Mouse (Mus musculus): Measurements from ENCODE around the gene Nrp1. TPM values are rescaled to one million over a fixed set of nuclear protein-coding genes. Genes with fewer than 3 reads are reported as not detected.

Gene Nrp1
- polyA plus RNA-seq, 1 experiment from 2014 or later, result 138 TPM

DNA sequence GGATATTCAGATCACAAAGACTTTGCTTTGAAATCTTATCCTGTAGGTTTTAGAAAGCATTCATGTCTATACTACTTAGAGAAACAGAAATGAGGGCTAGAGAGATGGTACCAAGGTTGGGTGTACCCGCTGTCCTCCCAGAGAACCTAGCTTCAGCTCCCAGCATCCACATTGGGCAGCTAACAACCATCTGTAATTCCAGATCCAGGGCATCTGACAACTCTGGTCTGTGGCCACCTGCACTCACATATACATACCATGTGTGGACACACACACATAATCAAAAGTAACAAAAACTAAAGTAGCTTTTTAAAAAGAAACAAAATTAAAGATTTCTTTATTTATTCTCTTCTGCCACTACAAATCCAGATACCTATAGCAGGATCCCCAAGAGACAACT is 3.3 kb upstream of the Nrp1 start:
- Histone ChIP-seq H3K4me3 (no peak overlapping the region), H3K27me3 (no peaks in the 10 kb centered on the region), H3K9ac (no peak overlapping the region), H3K36me3 (no peaks in the 10 kb centered on the region), H3K9me3 (replicated peaks) (no peaks in the 10 kb centered on the region), H3K27ac (no peak overlapping the region), H3K4me2 (no peak overlapping the region), H3K4me1 (replicated peaks) (peaks cover 17% of the 10 kb centered on the region)
- WGBS, result 97% methylated on average over 1 of the region's 1 CpGs
- ATAC-seq (replicated peaks; ENCODE audit: insufficient number of reproducible peaks, insufficient read depth, low FRiP score, low read depth), result no peak

GRCm38 (mm10) chr8:128356170-128356569 is 2.2 kb upstream of the Nrp1 start:
- Histone ChIP-seq H3K36me3 (no peaks in the 10 kb centered on the region), H3K4me3 (peak overlapping the region; percentile 98), H3K9me3 (replicated peaks) (no peaks in the 10 kb centered on the region), H3K27ac (peak overlapping the region; percentile 99), H3K4me2 (peak overlapping the region; percentile 92), H3K27me3 (no peaks in the 10 kb centered on the region), H3K4me1 (replicated peaks) (peaks cover 17% of the 10 kb centered on the region), H3K9ac (0 out of 2 replicates have a peak overlapping the region, but pooled peaks have one; percentile 98)
- no peak for ATAC-seq (replicated peaks; ENCODE audit: insufficient number of reproducible peaks, insufficient read depth, low FRiP score, low read depth)
- WGBS, result 29% methylated on average over 5 of the region's 5 CpGs

GRCm38 (mm10) chr8:128356796-128357539 is 1.4 kb upstream of the Nrp1 start:
- H3K4me3 ChIP-seq, result peak overlapping the region; percentile 98
- H3K36me3 ChIP-seq, result no peaks in the 10 kb centered on the region
- peak overlapping the region; percentile 98 for H3K9ac ChIP-seq
- 2% methylated on average over 44 of the region's 49 CpGs for WGBS
- peak; percentile 81 for ATAC-seq (replicated peaks; ENCODE audit: insufficient number of reproducible peaks, insufficient read depth, low FRiP score, low read depth)
- no peaks in the 10 kb centered on the region for H3K27me3 ChIP-seq
- H3K4me1 ChIP-seq (replicated peaks), result peaks cover 19% of the 10 kb centered on the region
- peak overlapping the region; percentile 99 for H3K27ac ChIP-seq
- H3K9me3 ChIP-seq (replicated peaks), result no peaks in the 10 kb centered on the region
- H3K4me2 ChIP-seq, result peak overlapping the region; percentile 92

DNA sequence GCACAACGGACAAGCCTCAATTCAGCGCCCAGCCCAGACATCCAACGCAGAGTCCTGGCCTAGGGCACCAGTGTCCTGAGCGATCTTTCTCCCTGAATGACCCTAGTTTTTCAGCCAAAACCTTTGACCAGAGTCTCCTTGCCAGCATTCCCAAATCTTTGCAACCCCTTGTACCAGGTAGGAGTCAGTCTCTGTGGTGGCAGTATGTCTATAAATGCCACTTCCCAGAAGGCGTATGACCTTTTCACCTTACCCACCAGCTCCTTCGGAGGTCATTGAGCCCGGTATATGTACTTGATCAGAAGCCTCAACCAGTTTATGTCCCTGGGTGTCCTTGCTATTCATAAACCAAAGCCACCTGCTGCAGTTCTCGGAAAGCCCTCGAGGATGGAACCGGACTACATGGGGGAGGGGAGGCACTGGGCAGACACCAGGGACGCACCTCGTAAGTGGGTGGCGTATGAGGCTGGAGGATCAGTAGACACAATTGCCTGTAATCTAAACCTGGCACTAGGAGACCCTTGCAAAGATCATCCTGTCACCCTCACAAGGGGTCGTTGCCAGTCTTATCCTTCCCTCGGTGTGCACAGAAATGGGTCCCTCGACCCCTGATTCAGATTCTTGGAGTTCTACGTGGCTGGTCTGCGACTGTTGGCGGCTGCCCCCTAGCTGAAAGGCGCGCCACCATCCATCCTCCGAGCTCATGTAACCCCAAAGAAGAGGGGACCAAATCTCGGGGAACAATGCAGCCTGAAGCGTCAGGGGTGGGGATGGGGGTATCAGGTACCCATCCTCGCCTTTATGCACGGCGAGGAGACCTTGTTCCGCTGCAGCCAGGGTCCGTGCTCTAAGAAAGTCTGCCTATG is 631 bp upstream of the Nrp1 start:
- Histone ChIP-seq H3K36me3 (no peaks in the 10 kb centered on the region), H3K4me2 (peak overlapping the region; percentile 92), H3K4me1 (replicated peaks) (peaks cover 24% of the 10 kb centered on the region), H3K4me3 (peak overlapping the region; percentile 98), H3K27ac (peak overlapping the region; percentile 99), H3K27me3 (no peaks in the 10 kb centered on the region), H3K9me3 (replicated peaks) (no peaks in the 10 kb centered on the region), H3K9ac (peak overlapping the region; percentile 98)
- WGBS, result under 1% methylated on average over 29 of the region's 29 CpGs
- peak; percentile 27 for ATAC-seq (replicated peaks; ENCODE audit: insufficient number of reproducible peaks, insufficient read depth, low FRiP score, low read depth)

GRCm38 (mm10) chr8:128358756-128359520 is 534 bp downstream of the Nrp1 start:
- no peaks in the 10 kb centered on the region for H3K27me3 ChIP-seq
- H3K36me3 ChIP-seq, result no peaks in the 10 kb centered on the region
- WGBS, result under 1% methylated on average over 41 of the region's 41 CpGs
- H3K9ac ChIP-seq, result peak overlapping the region; percentile 98
- peak overlapping the region; percentile 92 for H3K4me2 ChIP-seq
- peaks cover 30% of the 10 kb centered on the region for H3K4me1 ChIP-seq (replicated peaks)
- peak; percentile 53 for ATAC-seq (replicated peaks; ENCODE audit: insufficient number of reproducible peaks, insufficient read depth, low FRiP score, low read depth)
- no peaks in the 10 kb centered on the region for H3K9me3 ChIP-seq (replicated peaks)
- peak overlapping the region; percentile 99 for H3K27ac ChIP-seq
- H3K4me3 ChIP-seq, result peak overlapping the region; percentile 98

- ATAC-seq (replicated peaks; ENCODE audit: insufficient number of reproducible peaks, insufficient read depth, low FRiP score, low read depth), result no peak
- peak overlapping the region; percentile 98 for H3K9ac ChIP-seq
- no peaks in the 10 kb centered on the region for H3K9me3 ChIP-seq (replicated peaks)
- H3K36me3 ChIP-seq, result 0 out of 2 replicates have a peak, but pooled peaks cover 4% of the 10 kb centered on the region
- H3K27ac ChIP-seq, result peak overlapping the region; percentile 99
- H3K27me3 ChIP-seq, result no peaks in the 10 kb centered on the region
- under 1% methylated on average over 40 of the region's 40 CpGs for WGBS
- peaks cover 36% of the 10 kb centered on the region for H3K4me1 ChIP-seq (replicated peaks)
- peak overlapping the region; percentile 98 for H3K4me3 ChIP-seq
- peak overlapping the region; percentile 92 for H3K4me2 ChIP-seq
Measured at GRCm38 (mm10) chr8:128359521-128360318, 1.3 kb downstream of the Nrp1 start.

- peaks cover 6% of the 10 kb centered on the region; the same call in 1 of the 2 replicates for H3K36me3 ChIP-seq
- H3K4me2 ChIP-seq, result peak overlapping the region; percentile 92
- H3K9me3 ChIP-seq (replicated peaks), result no peaks in the 10 kb centered on the region
- peaks cover 43% of the 10 kb centered on the region for H3K4me1 ChIP-seq (replicated peaks)
- peak overlapping the region; percentile 98 for H3K9ac ChIP-seq
- H3K4me3 ChIP-seq, result peak overlapping the region; percentile 98
- H3K27ac ChIP-seq, result peak overlapping the region; percentile 99
- no peaks in the 10 kb centered on the region for H3K27me3 ChIP-seq
- ATAC-seq (replicated peaks; ENCODE audit: insufficient number of reproducible peaks, insufficient read depth, low FRiP score, low read depth), result no peak
- WGBS, result 15% methylated on average over 5 of the region's 5 CpGs
Measured at GRCm38 (mm10) chr8:128361343-128361870, 3.0 kb downstream of the Nrp1 start.

DNA sequence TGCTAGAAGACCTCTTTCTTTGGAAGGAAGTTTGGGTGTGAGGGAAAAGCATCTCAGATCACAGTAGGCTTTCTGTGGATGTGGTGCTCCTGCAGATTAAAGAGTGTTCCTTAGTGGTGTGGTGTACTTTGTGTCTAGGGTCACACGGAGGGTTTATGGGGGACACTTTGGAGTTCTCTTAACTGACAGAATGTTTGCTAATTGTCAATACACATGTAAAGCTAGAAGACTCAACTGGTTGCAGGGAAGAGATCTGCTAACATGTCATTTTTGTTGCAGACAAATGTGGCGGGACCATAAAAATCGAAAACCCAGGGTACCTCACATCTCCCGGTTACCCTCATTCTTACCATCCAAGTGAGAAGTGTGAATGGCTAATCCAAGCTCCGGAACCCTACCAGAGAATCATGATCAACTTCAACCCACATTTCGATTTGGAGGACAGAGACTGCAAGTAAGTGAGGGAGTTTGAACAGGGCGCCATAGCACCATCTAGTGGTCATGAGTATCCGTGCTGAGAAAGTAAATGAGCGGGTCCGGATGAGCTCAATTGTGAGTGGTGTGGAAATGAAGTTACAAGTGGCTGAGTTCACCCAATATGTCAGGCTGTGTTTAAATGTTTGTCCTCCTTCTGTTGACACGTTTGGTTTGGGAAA is 4.7 kb downstream of the Nrp1 start:
- H3K4me3 ChIP-seq, result peak overlapping the region; percentile 48
- ATAC-seq (replicated peaks; ENCODE audit: insufficient number of reproducible peaks, insufficient read depth, low FRiP score, low read depth), result no peak
- peaks cover 44% of the 10 kb centered on the region for H3K4me1 ChIP-seq (replicated peaks)
- peak overlapping the region; percentile 30 for H3K9ac ChIP-seq
- no peaks in the 10 kb centered on the region for H3K9me3 ChIP-seq (replicated peaks)
- 6% methylated on average over 11 of the region's 11 CpGs for WGBS
- peak overlapping the region; percentile 48 for H3K27ac ChIP-seq
- peaks cover 7% of the 10 kb centered on the region; the same call in 1 of the 2 replicates for H3K36me3 ChIP-seq
- H3K27me3 ChIP-seq, result no peaks in the 10 kb centered on the region
- peak overlapping the region; percentile 92 for H3K4me2 ChIP-seq

- peaks cover 86% of the 10 kb centered on the region for H3K4me1 ChIP-seq (replicated peaks)
- H3K4me3 ChIP-seq, result no peak overlapping the region
- H3K9me3 ChIP-seq (replicated peaks), result no peaks in the 10 kb centered on the region
- no peak overlapping the region for H3K4me2 ChIP-seq
- no peak overlapping the region for H3K9ac ChIP-seq
- WGBS, result 26% methylated on average over 4 of the region's 4 CpGs
- H3K27me3 ChIP-seq, result no peaks in the 10 kb centered on the region
- peaks cover 21% of the 10 kb centered on the region; the same call in 1 of the 2 replicates for H3K36me3 ChIP-seq
- peak overlapping the region; percentile 70 for H3K27ac ChIP-seq
- ATAC-seq (replicated peaks; ENCODE audit: insufficient number of reproducible peaks, insufficient read depth, low FRiP score, low read depth), result peak; percentile 57; the same call in 1 of the 2 replicates
Measured at GRCm38 (mm10) chr8:128370496-128370895, 12.1 kb downstream of the Nrp1 start.

DNA sequence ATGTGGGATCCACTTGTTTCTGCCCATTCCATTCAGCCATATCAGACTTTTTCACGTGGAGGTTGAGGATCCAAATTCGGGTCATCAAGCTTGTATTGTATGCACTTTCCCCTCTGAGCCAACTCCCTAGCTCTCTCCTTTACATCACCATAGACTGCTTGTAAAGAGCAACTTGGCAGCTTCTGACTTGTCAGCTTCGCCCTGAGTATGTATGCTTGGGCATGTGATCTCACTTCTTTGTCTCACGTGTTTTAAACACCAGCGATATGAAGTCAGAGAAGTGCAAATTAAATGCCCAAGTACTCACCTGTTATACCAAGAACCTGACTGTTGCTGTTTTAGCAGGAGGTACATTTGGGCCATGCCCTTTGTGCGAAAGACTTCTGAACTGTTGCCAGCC is 12.6 kb downstream of the Nrp1 start:
- WGBS, result 37% methylated on average over 6 of the region's 6 CpGs
- H3K27ac ChIP-seq, result peak overlapping the region; percentile 70
- no peaks in the 10 kb centered on the region for H3K27me3 ChIP-seq
- no peak overlapping the region for H3K4me3 ChIP-seq
- H3K9ac ChIP-seq, result no peak overlapping the region
- ATAC-seq (replicated peaks; ENCODE audit: insufficient number of reproducible peaks, insufficient read depth, low FRiP score, low read depth), result 0 out of 2 replicates have a peak, but pooled peaks have one; percentile 68
- no peak overlapping the region; the same call in 1 of the 2 replicates for H3K4me2 ChIP-seq
- H3K36me3 ChIP-seq, result peaks cover 21% of the 10 kb centered on the region; the same call in 1 of the 2 replicates
- no peaks in the 10 kb centered on the region for H3K9me3 ChIP-seq (replicated peaks)
- peaks cover 86% of the 10 kb centered on the region for H3K4me1 ChIP-seq (replicated peaks)

Data from heart, embryonic 15.5 days (tissue).